Mouse (Mus musculus): Measurements from ENCODE around the gene Slc38a1.

Slc38a1 gene

DNA sequence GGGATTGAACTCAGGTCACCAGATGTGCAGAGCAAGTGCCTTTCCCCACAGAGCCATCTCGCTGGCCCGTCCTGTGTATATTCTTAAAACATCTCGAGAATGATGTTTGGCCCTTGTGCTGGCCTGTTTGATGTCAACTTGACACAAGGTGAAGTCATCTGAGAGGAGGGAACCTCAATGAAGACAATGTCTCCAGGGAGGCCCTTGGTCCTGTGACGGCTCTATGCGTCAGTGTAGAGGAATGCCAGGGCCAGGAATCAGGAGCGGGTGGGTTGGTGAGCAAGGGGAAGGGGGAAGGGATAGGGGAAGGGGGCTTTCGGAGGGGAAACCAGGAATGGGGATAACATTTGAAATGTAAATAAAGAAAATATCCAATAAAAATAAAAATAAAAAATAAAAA, 25.2 kb downstream of the Slc38a1 start:
- no peak for DNase-seq (ENCODE audit: low read depth, low spot score)

DNA sequence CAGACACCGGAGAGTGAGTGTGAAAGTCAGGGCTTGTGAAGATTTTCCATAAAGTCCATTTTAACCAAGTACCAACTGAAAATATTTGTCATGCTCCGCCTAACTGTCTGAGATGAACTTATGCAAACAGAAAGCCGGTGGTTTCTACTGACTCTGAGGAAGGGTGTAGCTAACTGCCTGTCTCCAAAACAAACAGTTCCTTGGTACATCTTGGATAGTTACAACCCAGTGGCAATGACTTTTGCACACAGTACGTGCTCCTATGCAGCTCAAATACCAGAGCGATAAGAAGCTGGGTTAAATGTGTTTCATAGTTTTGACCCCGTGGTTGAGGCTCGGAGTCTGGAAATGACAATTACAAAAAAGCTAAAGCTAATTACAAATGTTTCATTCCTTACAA, 34.0 kb downstream of the Slc38a1 start:
- DNase-seq (ENCODE audit: low read depth, low spot score): no peak

DNA sequence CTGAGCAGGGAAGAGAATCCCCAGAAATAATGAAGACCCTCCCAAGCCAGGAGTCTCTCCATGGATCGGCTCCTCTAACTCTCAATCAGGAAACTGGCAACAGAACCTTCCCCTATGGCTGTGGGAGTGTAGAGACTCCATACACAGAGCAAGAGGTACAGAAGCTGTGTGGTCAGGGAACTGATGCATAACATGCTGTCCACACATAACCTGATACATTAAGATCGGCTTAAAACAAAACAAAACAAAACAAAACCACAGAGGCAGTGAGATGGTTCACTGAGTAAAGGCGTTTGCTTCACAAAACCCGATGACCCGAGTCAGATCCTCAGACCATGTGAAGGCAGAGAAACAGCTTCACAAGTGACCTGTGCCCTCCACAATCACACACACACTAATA, 35.3 kb downstream of the Slc38a1 start:
- no peak for DNase-seq (ENCODE audit: low read depth, low spot score)

DNA sequence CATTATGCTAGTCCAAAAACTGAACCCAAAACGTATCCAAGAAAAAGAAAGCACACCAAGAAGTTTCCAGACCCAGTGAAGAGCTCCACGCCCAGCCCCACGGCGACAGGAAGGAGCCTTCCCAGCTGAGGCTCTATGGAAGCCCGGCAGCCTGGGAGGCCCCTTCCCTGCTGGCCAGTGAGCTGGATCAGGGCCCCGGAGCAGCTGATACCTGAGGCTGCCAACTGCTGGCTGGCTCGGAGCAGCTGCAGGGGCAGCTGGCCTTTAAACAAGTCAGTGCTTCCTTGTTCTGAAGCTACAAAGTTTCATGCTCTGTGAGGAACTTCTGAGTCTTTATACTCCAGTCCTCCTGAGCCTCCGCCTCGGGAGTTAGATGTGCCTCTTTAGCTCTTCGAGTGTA, 38.4 kb downstream of the Slc38a1 start:
- no peak for DNase-seq (ENCODE audit: low read depth, low spot score)

GRCm38 (mm10) chr15:96602043-96602442, 40.7 kb downstream of the Slc38a1 start:
- no peak for DNase-seq (ENCODE audit: low read depth, low spot score)

GRCm38 (mm10) chr15:96599852-96600781, 42.6 kb downstream of the Slc38a1 start:
- DNase-seq (ENCODE audit: low read depth, low spot score): no peak

DNA sequence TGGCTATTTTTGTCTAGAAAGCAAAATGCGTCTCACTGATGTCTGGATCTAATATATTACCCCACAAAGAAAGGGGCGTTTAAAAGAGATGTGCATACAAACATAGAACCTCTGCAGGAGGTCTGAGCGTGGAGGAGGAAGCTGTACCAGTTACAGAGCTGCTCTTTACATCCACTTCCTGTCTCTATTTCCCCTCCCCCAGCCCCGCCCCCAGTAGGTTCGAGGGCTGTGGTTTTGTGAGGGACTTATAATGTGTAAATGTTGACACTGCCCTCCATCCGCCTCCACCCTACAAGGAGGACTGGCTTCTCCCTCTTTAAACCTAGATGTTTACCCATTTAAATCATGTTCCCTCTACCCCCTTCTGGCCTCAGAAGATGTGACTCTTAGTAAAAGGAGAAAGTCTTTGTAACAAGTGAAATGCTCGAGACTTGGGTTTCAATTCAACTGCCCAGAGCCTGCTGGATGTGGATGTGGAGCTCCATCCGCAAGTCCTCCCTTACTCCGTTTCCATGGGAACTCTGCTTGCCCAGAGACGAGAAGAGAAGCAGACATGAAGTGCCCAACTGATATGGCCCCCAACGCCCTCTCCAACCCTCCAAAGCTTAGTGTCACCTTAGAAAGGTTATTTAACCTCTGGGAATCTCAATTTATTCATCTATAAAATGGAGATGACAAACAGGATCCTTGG, 43.7 kb downstream of the Slc38a1 start:
- peak; percentile 34 for DNase-seq (ENCODE audit: low read depth, low spot score)

DNA sequence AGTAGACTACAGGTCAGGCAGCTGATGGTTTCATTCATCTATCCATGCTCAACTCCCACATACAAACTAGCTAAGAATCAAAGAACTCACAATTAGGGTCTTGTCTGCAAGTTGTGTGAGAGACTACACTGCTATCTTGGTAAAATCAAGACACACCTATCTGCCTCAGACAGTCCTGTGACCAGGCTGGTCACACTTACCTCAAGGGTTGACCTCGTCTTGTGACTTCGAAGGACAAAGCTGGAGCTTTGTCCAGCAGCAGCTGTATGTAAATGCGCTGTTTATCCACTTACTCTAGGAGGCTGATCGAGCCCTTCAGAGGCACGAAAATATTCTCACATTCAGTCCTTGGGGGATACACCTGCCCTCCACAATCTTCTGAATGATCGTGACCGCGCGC, 45.6 kb downstream of the Slc38a1 start:
- no peak for DNase-seq (ENCODE audit: low read depth, low spot score)

DNA sequence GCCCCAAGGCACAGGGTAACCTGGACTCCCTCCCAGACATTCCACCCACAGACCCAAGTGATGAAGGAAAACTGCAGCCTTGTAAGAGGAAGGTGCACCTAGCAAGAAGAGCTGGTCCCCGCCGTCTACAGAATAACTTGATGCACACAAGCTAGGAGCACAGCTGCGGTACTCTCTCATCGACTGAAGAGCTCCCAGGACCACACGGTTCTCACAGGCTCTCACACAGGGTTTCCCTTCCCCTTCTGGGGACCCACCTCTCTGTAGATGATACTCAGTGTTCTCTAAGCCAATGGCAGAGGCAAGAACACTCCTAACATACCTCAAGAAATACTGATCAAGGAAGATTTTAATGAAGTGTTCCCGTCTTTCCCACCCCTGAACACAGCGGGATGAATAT, 48.4 kb downstream of the Slc38a1 start:
- DNase-seq (ENCODE audit: low read depth, low spot score): no peak

DNA sequence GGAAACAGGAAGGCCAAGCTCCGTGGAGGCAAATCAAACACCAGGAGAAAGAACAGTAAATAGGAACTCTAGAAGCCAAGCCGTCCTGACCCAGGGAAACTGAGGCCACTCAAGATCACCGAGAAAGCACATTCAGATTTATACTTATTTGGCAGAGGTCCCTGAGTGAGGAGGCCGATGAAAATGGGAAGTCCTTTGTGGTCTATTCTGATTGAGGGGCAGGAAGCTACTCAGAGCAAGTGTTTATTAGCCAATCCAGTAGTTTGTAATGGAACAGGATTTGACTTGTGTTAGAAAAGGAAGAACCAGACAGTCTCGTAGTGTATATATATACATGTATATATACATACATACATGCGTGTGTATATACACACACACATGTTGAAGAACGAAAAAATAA, 48.8 kb downstream of the Slc38a1 start:
- no peak for DNase-seq (ENCODE audit: low read depth, low spot score)

DNA sequence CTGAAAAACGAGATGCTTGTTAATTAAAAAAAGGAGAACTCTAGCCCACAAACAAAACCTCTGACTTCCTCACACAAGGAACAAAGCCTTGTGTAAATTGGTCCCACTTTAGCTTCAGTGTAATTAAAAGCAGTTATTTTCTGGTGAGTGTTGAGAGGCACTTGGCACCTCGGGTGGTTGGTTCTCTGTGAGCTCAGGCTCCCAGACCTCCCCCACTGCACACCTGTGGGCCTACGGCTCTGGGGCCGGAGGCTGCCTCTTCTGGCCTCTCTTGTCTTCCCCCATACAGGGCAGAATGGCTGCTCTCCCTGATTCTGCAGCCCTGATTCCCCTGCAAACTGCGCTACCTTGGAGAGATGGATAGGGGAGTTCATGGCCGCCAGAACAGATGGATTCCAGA, 49.3 kb downstream of the Slc38a1 start:
- DNase-seq (ENCODE audit: low read depth, low spot score): no peak

DNA sequence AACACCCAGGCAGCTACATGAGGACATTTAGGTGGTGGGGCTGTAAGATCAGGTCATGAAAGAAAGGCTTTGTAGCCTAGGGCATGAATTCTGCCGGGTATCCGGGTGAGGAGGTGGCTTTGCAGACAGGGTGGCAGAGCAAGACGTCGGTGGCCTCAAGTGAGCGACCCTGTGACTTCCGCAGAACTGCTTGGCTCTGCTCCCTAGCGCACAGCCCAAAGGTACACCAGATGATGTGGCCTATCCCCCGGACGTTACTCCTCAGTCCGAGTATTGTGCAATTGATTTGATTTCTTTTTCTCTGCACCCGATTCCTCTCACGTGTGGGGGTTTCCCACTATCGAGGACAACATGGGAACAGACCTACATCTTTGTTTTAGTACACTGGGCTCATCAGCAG, 49.7 kb downstream of the Slc38a1 start:
- DNase-seq (ENCODE audit: low read depth, low spot score): no peak

- no peak for DNase-seq (ENCODE audit: low read depth, low spot score)
These were observed 50.8 kb downstream of the Slc38a1 start for GRCm38 (mm10) chr15:96591876-96592417.

GRCm38 (mm10) chr15:96588996-96589657, 53.6 kb downstream of the Slc38a1 start:
- DNase-seq (ENCODE audit: low read depth, low spot score): peak; percentile 40

DNA sequence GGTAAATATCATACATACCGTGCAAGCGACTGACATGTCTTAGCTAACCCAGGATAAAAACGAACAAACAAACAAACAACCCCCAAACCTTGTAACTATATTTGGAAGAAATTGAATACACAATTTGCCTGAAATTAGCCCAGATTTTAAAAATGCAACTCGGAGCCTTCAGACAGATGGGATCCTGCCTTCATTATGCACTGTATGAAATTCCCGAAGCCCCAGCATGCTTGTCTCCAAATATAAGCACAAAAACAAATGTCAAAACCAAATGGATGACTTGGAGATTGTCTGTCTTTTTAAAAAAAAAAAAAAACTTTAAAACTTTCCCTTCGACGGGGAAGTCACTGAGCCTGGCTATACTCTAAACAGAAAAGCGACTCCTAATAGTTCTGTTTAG, 54.7 kb downstream of the Slc38a1 start:
- DNase-seq (ENCODE audit: low read depth, low spot score): no peak

GRCm38 (mm10) chr15:96583371-96584008, 59.2 kb downstream of the Slc38a1 start:
- DNase-seq (ENCODE audit: low read depth, low spot score): no peak

DNA sequence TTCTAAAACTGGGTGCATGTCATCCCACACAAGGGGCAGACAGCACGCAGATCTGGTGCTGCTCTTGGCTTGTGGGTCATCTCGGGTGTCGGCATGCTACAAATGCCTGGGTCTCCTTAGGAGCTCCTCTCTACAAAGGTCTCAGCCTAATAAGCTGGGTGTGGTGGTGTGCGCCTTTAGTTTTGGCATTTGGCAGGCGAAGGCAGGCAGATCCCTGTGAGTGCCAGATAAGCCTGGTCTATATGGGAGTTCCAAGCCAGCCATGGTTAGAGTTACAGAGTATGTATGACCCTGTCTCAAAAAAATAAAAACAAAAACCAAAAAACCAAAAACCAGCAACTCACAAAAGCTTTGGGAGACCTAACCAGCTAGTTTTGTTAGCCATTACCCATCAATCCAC, 65.7 kb downstream of the Slc38a1 start:
- DNase-seq (ENCODE audit: low read depth, low spot score): no peak

- DNase-seq (ENCODE audit: low read depth, low spot score): no peak
These were observed 73.7 kb downstream of the Slc38a1 start for GRCm38 (mm10) chr15:96568983-96569363.

DNA sequence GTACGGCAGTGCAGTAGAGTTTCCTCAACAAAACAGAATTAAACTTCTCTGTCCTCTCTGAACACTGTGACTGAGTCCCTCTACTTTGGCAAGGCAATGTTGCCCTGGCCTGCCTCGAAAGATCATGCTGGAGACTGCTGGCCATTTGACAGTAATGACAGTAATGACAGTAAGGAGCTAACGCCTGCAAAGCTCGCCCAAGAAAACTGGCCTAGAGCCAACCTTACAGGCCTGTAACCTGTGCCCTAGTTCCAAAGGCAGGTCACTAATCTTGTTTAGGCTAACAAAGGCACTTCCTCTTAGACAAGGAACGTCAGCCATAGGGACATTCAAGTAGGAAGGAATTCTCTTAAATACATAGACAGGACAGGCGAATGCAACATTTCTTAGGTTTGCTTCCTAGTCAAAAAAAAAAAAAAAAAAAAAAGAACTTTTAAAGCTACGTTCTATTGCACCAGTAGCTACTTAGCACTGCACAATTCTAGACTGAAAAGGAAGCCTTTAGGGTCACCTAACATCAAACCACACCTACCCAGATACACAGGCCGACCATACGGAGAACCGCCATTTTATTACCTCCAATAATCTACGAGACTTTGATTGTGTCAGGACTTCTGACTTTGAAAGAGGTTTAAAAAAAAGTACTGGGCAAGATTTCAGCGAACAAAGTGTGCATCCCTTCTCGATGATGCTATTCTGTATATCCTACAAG, 74.3 kb downstream of the Slc38a1 start:
- no peak for DNase-seq (ENCODE audit: low read depth, low spot score)

- DNase-seq (ENCODE audit: low read depth, low spot score): peak; percentile 90
These were observed 75.9 kb downstream of the Slc38a1 start for GRCm38 (mm10) chr15:96566850-96567271.

- DNase-seq (ENCODE audit: low read depth, low spot score): no peak
These were observed 78.9 kb downstream of the Slc38a1 start for GRCm38 (mm10) chr15:96563852-96564251.

Data from ES-CJ7 (cell line).